8 mouse cellular contexts compared by ENCODE assay signal in genomic region chr12:71135581-71135980, GRCm38 (mm10). TPM values are rescaled to one million over a fixed set of nuclear protein-coding genes. Genes with fewer than 3 reads are reported as not detected.
DNase-seq lines count a peak whose midpoint lies in the region; ATAC-seq and TF ChIP-seq lines count a peak whose summit lies in the region.

No protein-coding gene starts in this region.

- no peak for DNase-seq in heart, adult 2 months
- no peak for DNase-seq in heart, postnatal 4 days
- no peak for DNase-seq in ES-E14 (ENCODE audit: low read depth, low spot score)
- no peak for DNase-seq in liver, postnatal 0 days
- DNase-seq in thymus, adult 2 months, result no peak
- no peak for DNase-seq in gastrocnemius, postnatal 14 days
- DNase-seq in cerebellum, adult 11-12 months, result no peak

- H3K79me2 ChIP-seq in heart, adult 2 months (replicated peaks; ENCODE audit: control insufficient read depth, insufficient read depth, low read length), result peaks cover 2% of the 10 kb centered on the region; the same call in 1 of the 2 replicates

- intact Hi-C loops in heart, adult 2 months (cut with DNase I), result loop anchor here (5.0 kb wide), 1 partner anchor 168 kb away; no protein-coding TSS in a partner anchor
- intact Hi-C loops in gastrocnemius, postnatal 14 days (cut with DNase I; ENCODE audit: low total_unique reads), result no loop called here

- H3K9ac ChIP-seq in heart, adult 2 months (ENCODE audit: low read depth, low read length), result no peak overlapping the region
- H3K9ac ChIP-seq in ES-E14 (ENCODE audit: insufficient read depth, low read depth, low read length, poor library complexity, severe bottlenecking), result no peak overlapping the region
- peak overlapping the region; percentile 58; the same call in 1 of the 2 replicates for H3K9ac ChIP-seq in hindbrain, embryonic 13.5 days
- peak overlapping the region; percentile 94 for H3K9ac ChIP-seq in liver, postnatal 0 days (replicated peaks)

- in situ Hi-C loops in ES-E14 (cut with MboI; ENCODE audit: low sequenced_read_pairs in 2 of 2, unreplicated experiment in 2 of 2), result no loop called here

- TF ChIP-seq EP300 in heart, adult 2 months (IDR thresholded peaks at IDR 0.05; ENCODE audit: insufficient read depth, low read depth, low read length), result no peak
- no peak for TF ChIP-seq EP300 in liver, postnatal 0 days (IDR thresholded peaks at IDR 0.05; ENCODE audit: low read depth)

- H3K4me3 ChIP-seq in heart, adult 2 months, result peak overlapping the region; percentile 74
- H3K4me3 ChIP-seq in ES-E14 (ENCODE audit: insufficient read depth in 1 of 2, low read depth in 1 of 2, low read length in 2 of 2, poor library complexity in 1 of 2, severe bottlenecking in 1 of 2), result peak overlapping the region; percentile 34 to 94; a peak in 3 of 4 replicates
- H3K4me3 ChIP-seq in hindbrain, embryonic 13.5 days, result peak overlapping the region; percentile 99
- H3K4me3 ChIP-seq in liver, postnatal 0 days (ENCODE audit: low read depth, low read length), result peak overlapping the region; percentile 82
- no peak overlapping the region for H3K4me3 ChIP-seq in thymus, adult 2 months (ENCODE audit: control insufficient read depth, insufficient read depth, low read length)

- TF ChIP-seq CTCF in heart, adult 2 months (IDR thresholded peaks at IDR 0.05), result no peak
- no peak for TF ChIP-seq CTCF in liver, postnatal 0 days (IDR thresholded peaks at IDR 0.05; ENCODE audit: low read depth)
- no peak for TF ChIP-seq CTCF in thymus, adult 2 months (IDR thresholded peaks at IDR 0.05; ENCODE audit: borderline replicate concordance, control insufficient read depth, extremely low read depth, insufficient read depth, low read length, poor library complexity)

- H3K27ac ChIP-seq in heart, adult 2 months, result no peak overlapping the region
- no peak overlapping the region for H3K27ac ChIP-seq in ES-E14 (ENCODE audit: insufficient read depth, low read depth, low read length, poor library complexity, severe bottlenecking)
- no peak overlapping the region for H3K27ac ChIP-seq in hindbrain, embryonic 13.5 days
- peak overlapping the region; percentile 92; the same call in 1 of the 2 replicates for H3K27ac ChIP-seq in liver, postnatal 0 days (ENCODE audit: low read depth)
- no peak overlapping the region for H3K27ac ChIP-seq in thymus, adult 2 months (ENCODE audit: control insufficient read depth, insufficient read depth, low read length)

- H3K4me2 ChIP-seq in hindbrain, embryonic 13.5 days, result peak overlapping the region; percentile 89
- peak overlapping the region; percentile 99 for H3K4me2 ChIP-seq in liver, postnatal 0 days (ENCODE audit: low read depth, low read length)

- TF ChIP-seq POLR2A in heart, adult 2 months (IDR thresholded peaks at IDR 0.05; ENCODE audit: insufficient read depth, low read depth, low read length), result no peak
- TF ChIP-seq POLR2A in thymus, adult 2 months (IDR thresholded peaks at IDR 0.05; ENCODE audit: control insufficient read depth, extremely low read depth, insufficient read depth, low read length, poor library complexity), result no peak

- ATAC-seq in hindbrain, embryonic 13.5 days (ENCODE audit: low FRiP score), result no peak
- ATAC-seq in liver, postnatal 0 days, result no peak

- no peaks in the 10 kb centered on the region for H3K9me3 ChIP-seq in ES-E14 (ENCODE audit: control insufficient read depth, insufficient read depth, low read depth, low read length)
- no peaks in the 10 kb centered on the region for H3K9me3 ChIP-seq in hindbrain, embryonic 13.5 days
- H3K9me3 ChIP-seq in liver, postnatal 0 days (ENCODE audit: low read length), result no peaks in the 10 kb centered on the region

- WGBS in heart, adult 2 months, result 18% methylated on average over 5 of the region's 5 CpGs
- WGBS in hindbrain, embryonic 13.5 days, result 38% methylated on average over 5 of the region's 5 CpGs
- 9% methylated on average over 5 of the region's 5 CpGs for WGBS in liver, postnatal 0 days (ENCODE audit: insufficient replicate concordance)
- WGBS in thymus, adult 2 months, result 18% methylated on average over 5 of the region's 5 CpGs

- H3K4me1 ChIP-seq in heart, adult 2 months (ENCODE audit: control insufficient read depth, insufficient read depth, low read length), result peaks cover 2% of the 10 kb centered on the region
- peaks cover 0 to 3% of the 10 kb centered on the region in 2 experiments; a peak in 1 of 4 replicates for H3K4me1 ChIP-seq in ES-E14 (ENCODE audit: control insufficient read depth in 2 of 2, insufficient read depth in 2 of 2, low read length in 2 of 2, poor library complexity in 1 of 2)
- H3K4me1 ChIP-seq in hindbrain, embryonic 13.5 days (replicated peaks), result peaks cover 38% of the 10 kb centered on the region
- H3K4me1 ChIP-seq in liver, postnatal 0 days (ENCODE audit: insufficient read depth), result peaks cover 15% of the 10 kb centered on the region
- peaks cover 5% of the 10 kb centered on the region for H3K4me1 ChIP-seq in thymus, adult 2 months (replicated peaks; ENCODE audit: control insufficient read depth, insufficient read depth, low read length)

- no peaks in the 10 kb centered on the region for H3K27me3 ChIP-seq in heart, adult 2 months (ENCODE audit: control insufficient read depth, insufficient read depth, low read length)
- no peaks in the 10 kb centered on the region for H3K27me3 ChIP-seq in hindbrain, embryonic 13.5 days
- H3K27me3 ChIP-seq in liver, postnatal 0 days (ENCODE audit: insufficient read depth, low read length), result no peaks in the 10 kb centered on the region
- no peaks in the 10 kb centered on the region for H3K27me3 ChIP-seq in thymus, adult 2 months (ENCODE audit: control insufficient read depth, insufficient read depth, low read length)

- peaks cover 6% of the 10 kb centered on the region for H3K36me3 ChIP-seq in heart, adult 2 months (ENCODE audit: control insufficient read depth, insufficient read depth, low read length)
- peaks cover 16% of the 10 kb centered on the region for H3K36me3 ChIP-seq in ES-E14 (ENCODE audit: control insufficient read depth, insufficient read depth, low read length, poor library complexity, severe bottlenecking)
- peaks cover 29% of the 10 kb centered on the region for H3K36me3 ChIP-seq in hindbrain, embryonic 13.5 days
- H3K36me3 ChIP-seq in liver, postnatal 0 days (replicated peaks; ENCODE audit: insufficient read depth, low read length), result peaks cover 17% of the 10 kb centered on the region
- no peaks in the 10 kb centered on the region for H3K36me3 ChIP-seq in thymus, adult 2 months (ENCODE audit: control insufficient read depth, insufficient read depth, low read length)

TF ChIP-seq in ES-E14, 5 proteins besides CTCF, POLR2A, EP300 and RAD21:
- TF ChIP-seq CHD2 (IDR thresholded peaks at IDR 0.05; ENCODE audit: low read depth, low read length) (no peak), HCFC1 (IDR thresholded peaks at IDR 0.05; ENCODE audit: borderline replicate concordance, insufficient read depth, low read length) (no peak), MAFK (IDR thresholded peaks at IDR 0.05; ENCODE audit: insufficient read depth, low read depth, low read length) (no peak), ZNF384 (IDR thresholded peaks at IDR 0.05; ENCODE audit: low read depth, low read length) (no peak), ZC3H11A (IDR thresholded peaks at IDR 0.05; ENCODE audit: borderline replicate concordance, low read depth, low read length) (no peak)

RNA-seq across cellular contexts. Expression of gene Timm9, which starts 0.9 kb away (rescaled TPM):
- total RNA-seq in heart, adult 2 months (2021), result 10 to 100 TPM; 27.4 to 32.3 TPM
- polyA plus RNA-seq in heart, adult 2 months (2012; rRNA removed), result 12.1 and 16.7 TPM in 2 replicates
- 10 to 100 TPM; 50.0 to 51.3 TPM for total RNA-seq in heart, postnatal 4 days (2021)
- total RNA-seq in ES-E14 (2012; rRNA removed), result 32.7 and 42.0 TPM in 2 replicates
- 93.2 and 96.7 TPM in 2 replicates for polyA plus RNA-seq in hindbrain, embryonic 13.5 days (2015; fragmentation: Nextera tagmentation; extraction: Ambion mirVana)
- 58.2 and 61.9 TPM in 2 replicates for polyA plus RNA-seq in liver, postnatal 0 days (2015; fragmentation: Nextera tagmentation; extraction: Ambion mirVana)
- polyA plus RNA-seq in thymus, adult 2 months (2012; rRNA removed), result 12.4 and 15.7 TPM in 2 replicates
- 10 to 100 TPM; 22.4 to 30.0 TPM for total RNA-seq in gastrocnemius, postnatal 14 days (2021)

RNA-seq across cellular contexts. Expression of gene 2700049A03Rik, which starts 1.1 kb away (rescaled TPM):
- total RNA-seq in heart, adult 2 months (2021), result 1 to 10 TPM; 3.0 to 3.4 TPM
- polyA plus RNA-seq in heart, adult 2 months (2012; rRNA removed), result 1.3 and 2.2 TPM in 2 replicates
- 1 to 10 TPM; 6.4 to 6.7 TPM for total RNA-seq in heart, postnatal 4 days (2021)
- 18.3 and 20.0 TPM in 2 replicates for total RNA-seq in ES-E14 (2012; rRNA removed)
- polyA plus RNA-seq in hindbrain, embryonic 13.5 days (2015; fragmentation: Nextera tagmentation; extraction: Ambion mirVana), result 16.3 TPM in 2 replicates
- polyA plus RNA-seq in liver, postnatal 0 days (2015; fragmentation: Nextera tagmentation; extraction: Ambion mirVana), result 2.2 and 2.4 TPM in 2 replicates
- 6.6 and 7.0 TPM in 2 replicates for polyA plus RNA-seq in thymus, adult 2 months (2012; rRNA removed)
- 1 to 10 TPM; 2.6 to 2.8 TPM for total RNA-seq in gastrocnemius, postnatal 14 days (2021)

RNA-seq across cellular contexts. Expression of gene Tomm20l, which starts 24.4 kb away (rescaled TPM):
- under 1 TPM in 1 of 2 experiments, not detected in 1; 0.81 TPM for total RNA-seq in heart, adult 2 months (2021)
- not detected in 2 replicates for polyA plus RNA-seq in heart, adult 2 months (2012; rRNA removed)
- total RNA-seq in heart, postnatal 4 days (2021), result 1 to 10 TPM in 1 of 2 experiments, under 1 TPM in 1; 0.65 to 1.5 TPM
- not detected in 2 replicates for total RNA-seq in ES-E14 (2012; rRNA removed)
- not detected in 2 replicates for polyA plus RNA-seq in hindbrain, embryonic 13.5 days (2015; fragmentation: Nextera tagmentation; extraction: Ambion mirVana)
- not detected in 2 replicates for polyA plus RNA-seq in liver, postnatal 0 days (2015; fragmentation: Nextera tagmentation; extraction: Ambion mirVana)
- polyA plus RNA-seq in thymus, adult 2 months (2012; rRNA removed), result not detected in 2 replicates
- not detected for total RNA-seq in gastrocnemius, postnatal 14 days (2021)

Comparison
In these comparisons a context has a peak if more than half of its experiments do, and no peak if none do; other contexts are left out.
1. H3K9ac ChIP-seq: peak in hindbrain, embryonic 13.5 days (single experiment) and liver, postnatal 0 days (single experiment); none in heart, adult 2 months (single experiment) and ES-E14 (single experiment).